Mouse (Mus musculus) ovary, adult 2 months (tissue): ENCODE measurements around the gene Bach1. TPM values are rescaled to one million over a fixed set of nuclear protein-coding genes. Genes with fewer than 3 reads are reported as not detected.

Experiments
- polyA plus RNA-seq: library from polyadenylated mRNA; depleted of rRNA; stranded (reverse); fragments of >200 nt; gene quantifications from 2 replicates; pipeline ENCODE4 v1.2.3, GENCODE M21; 2012; rRNA removed

The Bach1 gene
- 9.3 and 10.5 TPM in 2 replicates for polyA plus RNA-seq

GRCm38 (mm10) chr16:87698692-87699305, at the start of gene Bach1:
Gene Bach1, plus strand, starts transcription at chr16:87698945.

Other genes starting within 250 kb of the Bach1 start
- 12.9 and 15.8 TPM in 2 replicates for gene Usp16, start 244.2 kb upstream of the Bach1 start, polyA plus RNA-seq
- 14.0 and 16.8 TPM in 2 replicates for gene Cct8, start 203.1 kb upstream of the Bach1 start, polyA plus RNA-seq
- gene Map3k7cl, start 145.6 kb upstream of the Bach1 start, polyA plus RNA-seq: 5.6 and 6.5 TPM in 2 replicates